Mouse (Mus musculus) lung, postnatal 0 days (tissue): ENCODE measurements at regions not wholly inside any gene's neighbourhood (a gene's known extent, or its start where the extent isn't known, plus 50 kb on each side); places are given as distances from the start of the nearest gene placed in this dataset.

Experiments used
- ATAC-seq: fragments of 200-750 bp; cut with Nextera tagmentation; 2 replicates; pipeline ENCODE4 v1.8.0; 2017; ENCODE audit warnings: moderate library complexity
- DNase-seq: peaks from one replicate; pipeline ENCODE4 v3.0.0-alpha.2; 2016; ENCODE audit warnings: low spot score
- H3K27ac ChIP-seq: fragments of 300-500 bp; sonication (generic); 2 replicates; pipeline ENCODE4 v1.5.1; 2014; ENCODE audit warnings: antibody characterized with exemption, mild to moderate bottlenecking, low read length, mixed read lengths
- H3K27me3 ChIP-seq: fragments of 300-500 bp; sonication (generic); replicated peaks from 2 replicates; pipeline ENCODE4 v1.6.1; 2014; ENCODE audit warnings: low read length, mixed read lengths; ENCODE audit not compliant: insufficient read depth
- H3K36me3 ChIP-seq: fragments of 300-500 bp; sonication (generic); 2 replicates; pipeline ENCODE4 v1.6.1; 2014; ENCODE audit warnings: low read length, mixed read lengths; ENCODE audit not compliant: insufficient read depth
- H3K4me1 ChIP-seq: fragments of 300-500 bp; sonication (generic); 2 replicates; pipeline ENCODE4 v1.6.1; 2014; ENCODE audit warnings: antibody characterized with exemption, low read depth, low read length, mixed read lengths; ENCODE audit not compliant: insufficient read depth
- H3K4me2 ChIP-seq: fragments of 300-500 bp; sonication (generic); replicated peaks from 2 replicates; pipeline ENCODE4 v1.6.1; 2014; ENCODE audit warnings: low read depth, mild to moderate bottlenecking, low read length, moderate library complexity, mixed read lengths
- H3K4me3 ChIP-seq: fragments of 300-500 bp; sonication (generic); 2 replicates; pipeline ENCODE4 v1.5.1; 2014; ENCODE audit warnings: low read depth, low read length
- H3K9ac ChIP-seq: fragments of 300-500 bp; sonication (generic); replicated peaks from 2 replicates; pipeline ENCODE4 v1.6.1; 2014; ENCODE audit warnings: low read depth, mild to moderate bottlenecking
- H3K9me3 ChIP-seq: fragments of 300-500 bp; sonication (generic); 2 replicates; pipeline ENCODE4 v1.6.1; 2016; ENCODE audit warnings: low read length, mixed read lengths
- CTCF ChIP-seq: IDR thresholded peaks from 2 replicates; pipeline ENCODE4 v1.5.1; 2016; ENCODE audit warnings: antibody characterized with exemption, mild to moderate bottlenecking
- EP300 ChIP-seq: IDR thresholded peaks from 2 replicates; pipeline ENCODE4 v1.6.1; 2016; ENCODE audit warnings: antibody characterized with exemption, mild to moderate bottlenecking, control low read depth
- WGBS: fragments of 180-500 bp; shearing (Covaris S2); extraction: QIAGEN DNeasy Blood & Tissue Kit; methylation state at CpG from one replicate; pipeline ENCODE4 v1.1.7; 2014; 5-methylcytosine and 5-hydroxymethylcytosine counted together

DNA sequence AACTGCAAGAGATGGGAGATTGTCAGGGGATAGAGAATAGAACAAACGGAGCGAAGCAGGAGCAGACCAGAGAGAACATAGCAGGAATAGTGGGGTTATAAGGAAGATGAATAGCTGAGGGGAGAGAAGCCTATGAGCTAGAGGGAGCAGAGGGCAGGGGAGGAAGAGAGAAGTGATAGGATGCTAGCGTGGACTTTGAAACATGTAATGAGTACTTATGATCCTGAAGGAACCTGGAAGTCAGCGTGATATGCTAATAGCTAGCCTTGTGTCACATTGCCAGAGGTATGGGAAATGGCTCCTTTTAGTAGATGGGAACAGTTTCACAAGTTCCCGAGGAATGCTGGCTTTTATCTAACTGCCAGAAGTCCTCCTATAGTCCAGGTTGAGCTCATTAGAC is 51.8 kb downstream of the Calml3 start:
- H3K36me3 ChIP-seq: no peaks in the 10 kb centered on the region
- H3K27ac ChIP-seq: no peak overlapping the region
- DNase-seq: no peak
- no peaks in the 10 kb centered on the region; the same call in 1 of the 2 replicates for H3K4me1 ChIP-seq
- H3K27me3 ChIP-seq: no peaks in the 10 kb centered on the region
- no peak overlapping the region for H3K4me3 ChIP-seq
- no peaks in the 10 kb centered on the region for H3K9me3 ChIP-seq
- TF ChIP-seq CTCF (no peak), EP300 (no peak)
- 75% methylated on average over 5 of the region's 5 CpGs for WGBS
- no peak overlapping the region for H3K9ac ChIP-seq
- ATAC-seq: no peak
- H3K4me2 ChIP-seq: no peak overlapping the region

DNA sequence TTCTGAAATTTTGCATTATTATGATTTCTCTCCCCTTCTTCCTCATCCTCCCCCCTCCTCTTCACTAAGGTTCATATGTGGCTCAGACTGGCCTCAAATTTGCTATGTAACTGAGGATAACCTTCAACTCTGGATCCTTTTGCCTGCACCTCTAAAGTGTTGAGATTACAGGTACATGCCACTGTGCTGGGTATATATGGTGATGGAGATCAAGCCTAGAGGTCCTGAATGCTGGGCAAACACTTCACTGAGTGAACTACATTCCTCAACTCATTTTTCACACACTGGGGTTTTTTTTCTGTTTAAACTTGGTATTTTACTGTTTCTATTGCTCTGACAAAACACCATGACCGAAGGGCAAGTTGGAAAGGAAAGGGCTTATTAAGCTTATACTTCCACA is 52.9 kb downstream of the Calml3 start:
- ATAC-seq (peak; percentile 81), DNase-seq (peak; percentile 71)
- 9% methylated on average over 1 of the region's 1 CpGs for WGBS
- no peaks in the 10 kb centered on the region for H3K36me3 ChIP-seq
- no peak overlapping the region for H3K9ac ChIP-seq
- H3K4me1 ChIP-seq: no peaks in the 10 kb centered on the region; the same call in 1 of the 2 replicates
- no peaks in the 10 kb centered on the region for H3K27me3 ChIP-seq
- TF ChIP-seq CTCF (no peak), EP300 (peak; percentile 8; the same call in 1 of the 2 replicates)
- no peaks in the 10 kb centered on the region for H3K9me3 ChIP-seq
- no peak overlapping the region for H3K4me2 ChIP-seq
- peak overlapping the region; percentile 59 for H3K27ac ChIP-seq
- H3K4me3 ChIP-seq: no peak overlapping the region

DNA sequence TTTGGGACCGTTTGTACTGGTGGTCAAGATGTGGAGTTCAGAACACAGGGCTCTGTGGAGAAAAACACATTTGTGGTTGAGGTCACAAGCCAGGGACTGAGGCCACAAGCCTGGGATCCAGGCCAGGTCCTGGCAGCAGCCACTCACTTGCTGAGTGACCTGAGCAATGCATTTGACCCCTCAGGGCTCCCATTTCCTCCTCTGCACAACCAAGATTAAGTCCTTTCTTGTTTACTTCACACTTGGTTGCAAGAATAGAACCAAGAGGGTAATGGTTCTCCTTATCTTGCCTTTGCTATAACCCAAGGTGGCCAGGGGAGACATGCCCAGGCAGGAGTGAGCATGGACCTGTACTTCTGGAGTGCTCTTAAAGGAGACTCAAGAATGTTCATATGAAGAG is 53.4 kb downstream of the Calml3 start:
- no peak overlapping the region for H3K9ac ChIP-seq
- H3K9me3 ChIP-seq: no peaks in the 10 kb centered on the region
- ATAC-seq (peak; percentile 86), DNase-seq (peak; percentile 77)
- H3K36me3 ChIP-seq: no peaks in the 10 kb centered on the region
- TF ChIP-seq CTCF (no peak), EP300 (peak; percentile 56; the same call in 1 of the 2 replicates)
- H3K4me2 ChIP-seq: no peak overlapping the region
- no peaks in the 10 kb centered on the region; the same call in 1 of the 2 replicates for H3K4me1 ChIP-seq
- 13% methylated on average over 1 of the region's 1 CpGs for WGBS
- no peaks in the 10 kb centered on the region for H3K27me3 ChIP-seq
- no peak overlapping the region for H3K4me3 ChIP-seq
- peak overlapping the region; percentile 59 for H3K27ac ChIP-seq

DNA sequence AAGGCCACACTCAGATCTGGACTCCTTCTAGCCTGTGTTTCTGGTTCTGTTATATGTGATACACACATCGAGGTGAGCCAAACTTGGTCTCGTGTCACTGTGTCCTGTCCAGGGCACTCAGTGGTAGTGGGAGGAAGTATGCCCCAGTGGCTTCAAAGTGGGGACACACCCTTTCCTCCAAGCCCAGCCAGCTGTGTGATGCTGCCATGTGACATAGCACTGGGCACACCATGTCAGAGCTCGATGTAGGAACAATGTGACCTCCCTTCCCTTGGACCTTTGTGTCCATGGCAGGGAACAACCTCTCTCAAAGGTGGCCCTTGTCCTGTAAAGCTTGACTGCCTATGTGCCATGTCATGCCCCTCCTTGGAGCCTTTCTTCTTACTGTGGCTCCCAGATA is 54.5 kb downstream of the Calml3 start:
- H3K9me3 ChIP-seq: no peaks in the 10 kb centered on the region
- H3K27me3 ChIP-seq: no peaks in the 10 kb centered on the region
- 46% methylated on average over 3 of the region's 3 CpGs for WGBS
- H3K4me2 ChIP-seq: no peak overlapping the region
- H3K9ac ChIP-seq: no peak overlapping the region
- no peaks in the 10 kb centered on the region; the same call in 1 of the 2 replicates for H3K4me1 ChIP-seq
- TF ChIP-seq CTCF: no peak
- no peak for TF ChIP-seq EP300
- ATAC-seq: peak; percentile 59
- no peak overlapping the region for H3K27ac ChIP-seq
- no peak overlapping the region for H3K4me3 ChIP-seq
- DNase-seq: no peak
- no peaks in the 10 kb centered on the region for H3K36me3 ChIP-seq

- Histone ChIP-seq H3K9me3 (no peaks in the 10 kb centered on the region), H3K4me2 (no peak overlapping the region), H3K36me3 (no peaks in the 10 kb centered on the region), H3K9ac (no peak overlapping the region), H3K27me3 (no peaks in the 10 kb centered on the region), H3K4me1 (no peaks in the 10 kb centered on the region; the same call in 1 of the 2 replicates), H3K4me3 (no peak overlapping the region), H3K27ac (no peak overlapping the region)
- WGBS: 91% methylated on average over 5 of the region's 5 CpGs
- TF ChIP-seq CTCF (no peak), EP300 (no peak)
- ATAC-seq (no peak), DNase-seq (no peak)
These were observed 55.3 kb downstream of the Calml3 start for GRCm38 (mm10) chr13:3748859-3749258.

- DNase-seq: no peak
- H3K36me3 ChIP-seq: no peaks in the 10 kb centered on the region
- H3K4me2 ChIP-seq: no peak overlapping the region
- no peaks in the 10 kb centered on the region for H3K27me3 ChIP-seq
- TF ChIP-seq CTCF (no peak), EP300 (no peak)
- H3K4me3 ChIP-seq: no peak overlapping the region
- H3K27ac ChIP-seq: no peak overlapping the region
- no peaks in the 10 kb centered on the region for H3K9me3 ChIP-seq
- peaks cover 10% of the 10 kb centered on the region; the same call in 1 of the 2 replicates for H3K4me1 ChIP-seq
- WGBS: 63% methylated on average over 10 of the region's 10 CpGs
- no peak for ATAC-seq
- no peak overlapping the region for H3K9ac ChIP-seq
These were observed 57.6 kb downstream of the Calml3 start for GRCm38 (mm10) chr13:3746524-3746923.

GRCm38 (mm10) chr13:3744870-3745269 is 59.2 kb downstream of the Calml3 start:
- 62% methylated on average over 3 of the region's 3 CpGs for WGBS
- no peak for TF ChIP-seq CTCF
- no peak for TF ChIP-seq EP300
- H3K4me3 ChIP-seq: no peak overlapping the region
- H3K4me2 ChIP-seq: no peak overlapping the region
- H3K9ac ChIP-seq: no peak overlapping the region
- DNase-seq: no peak
- H3K4me1 ChIP-seq: peaks cover 10% of the 10 kb centered on the region; the same call in 1 of the 2 replicates
- H3K36me3 ChIP-seq: no peaks in the 10 kb centered on the region
- H3K9me3 ChIP-seq: no peaks in the 10 kb centered on the region
- no peak overlapping the region for H3K27ac ChIP-seq
- ATAC-seq: no peak
- H3K27me3 ChIP-seq: no peaks in the 10 kb centered on the region
